Mouse (Mus musculus) embryonic fibroblast, embryonic 13.5 days (primary cell): ENCODE results near the gene Slc7a14. TPM values are rescaled to one million over a fixed set of nuclear protein-coding genes. Genes with fewer than 3 reads are reported as not detected.
"Not testable (repeated sequence)": the region's sequence is repeated elsewhere in the genome, so short reads cannot be mapped to it uniquely, and the experiment has no call there.

Experiments
- H3K27ac ChIP-seq: 2 replicates; pipeline ENCODE4 v1.5.1; 2012; ENCODE audit warnings: low read length, control low read depth, inconsistent platforms; ENCODE audit not compliant: insufficient read depth
- H3K4me1 ChIP-seq: 2 replicates; pipeline ENCODE4 v1.6.1; 2011; ENCODE audit warnings: low read length; ENCODE audit not compliant: control insufficient read depth, insufficient read depth
- H3K4me3 ChIP-seq: 2 replicates; pipeline ENCODE4 v1.5.1; 2011; ENCODE audit warnings: mild to moderate bottlenecking, control low read depth, low read length; ENCODE audit not compliant: insufficient read depth
- CTCF ChIP-seq: IDR thresholded peaks from 2 replicates; pipeline ENCODE4 v1.5.1; 2011; ENCODE audit warnings: mild to moderate bottlenecking, control low read depth, low read length, moderate library complexity, borderline replicate concordance; ENCODE audit not compliant: insufficient read depth
- POLR2A ChIP-seq: IDR thresholded peaks from 2 replicates; pipeline ENCODE4 v1.6.1; 2011; ENCODE audit warnings: low read depth, mild to moderate bottlenecking, control low read depth, low read length, moderate library complexity
- polyA plus RNA-seq: library from polyadenylated mRNA; stranded (reverse); fragments of >200 nt; gene quantifications from 2 replicates; pipeline ENCODE4 v1.2.4, GENCODE M21; 2011; ENCODE audit warnings: low read depth; ENCODE audit not compliant: missing spikeins, insufficient read length

Gene Slc7a14
- polyA plus RNA-seq, 1 experiment = not detected

DNA sequence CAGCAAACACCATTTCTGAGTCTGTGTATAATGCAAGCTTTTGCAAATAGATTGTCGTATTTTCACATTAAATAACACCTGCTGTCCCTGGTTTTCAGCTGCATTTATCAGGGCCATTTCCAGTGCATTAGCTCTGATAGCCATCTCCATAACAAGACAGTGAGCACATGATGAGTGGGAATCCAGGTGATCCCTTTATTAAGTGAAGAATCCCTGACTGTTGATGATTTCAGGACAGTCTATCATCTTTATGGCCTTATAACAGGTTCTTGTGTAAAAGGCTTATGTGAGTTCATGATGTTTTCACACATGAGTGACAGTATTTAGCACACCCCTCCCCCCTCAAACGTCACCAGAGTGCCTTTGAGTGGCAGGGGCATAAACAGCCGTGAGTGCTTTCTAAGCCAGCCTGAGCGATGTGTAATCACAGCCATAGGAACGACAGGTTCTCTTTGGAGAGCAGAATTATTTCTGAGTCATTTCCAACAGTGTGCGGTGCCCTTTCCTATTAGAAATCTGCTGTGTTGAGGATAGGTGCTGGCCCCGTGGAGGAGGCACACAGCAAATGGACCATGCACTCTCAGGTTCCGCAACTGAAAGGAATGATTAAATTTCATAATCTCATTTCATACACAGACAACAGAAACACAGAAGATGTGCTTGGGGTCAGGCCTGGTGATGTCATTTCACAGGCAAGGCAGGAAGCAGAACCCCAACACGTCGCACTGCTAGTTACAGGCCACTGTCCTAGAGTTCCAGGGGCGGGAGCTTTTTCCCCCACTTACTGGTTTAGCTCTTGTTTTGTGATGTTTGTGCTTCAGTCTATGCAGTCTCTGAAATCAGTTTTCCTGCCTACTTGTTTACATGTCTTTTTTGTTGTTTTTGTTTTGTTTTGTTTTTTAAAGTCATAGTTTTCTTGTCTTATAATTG lies 18.2 kb downstream of the Slc7a14 start:
- no peak for TF ChIP-seq POLR2A
- no peak for TF ChIP-seq CTCF
- Histone ChIP-seq H3K27ac (no peak overlapping the region), H3K4me3 (no peak overlapping the region), H3K4me1 (no peaks in the 10 kb centered on the region)

DNA sequence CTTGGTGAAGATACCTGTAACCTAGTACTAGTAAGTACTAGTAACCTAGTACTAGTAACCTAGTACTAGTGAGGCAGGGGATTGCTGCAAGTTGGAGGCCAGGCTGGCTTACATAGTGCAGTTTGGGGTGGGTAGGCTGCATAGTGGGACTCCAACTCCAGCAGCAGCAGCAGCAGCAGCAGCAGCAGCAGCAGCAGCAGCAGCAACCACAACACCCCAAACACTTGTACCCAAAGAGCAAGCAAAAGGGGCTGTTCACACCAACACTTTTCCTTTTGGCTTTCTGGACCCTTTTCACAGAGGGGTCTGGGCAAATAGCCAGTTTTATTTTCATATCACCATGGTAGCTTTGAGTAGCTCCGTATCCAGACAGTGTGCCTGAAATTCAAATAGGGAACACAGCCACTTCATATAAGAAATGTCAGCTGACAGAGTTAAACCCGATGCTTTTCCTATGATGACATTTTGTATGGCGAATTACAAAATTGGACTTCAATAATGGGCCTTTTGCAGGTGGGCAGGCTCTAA lies 22.7 kb downstream of the Slc7a14 start:
- no peak for TF ChIP-seq CTCF
- no peak for TF ChIP-seq POLR2A

DNA sequence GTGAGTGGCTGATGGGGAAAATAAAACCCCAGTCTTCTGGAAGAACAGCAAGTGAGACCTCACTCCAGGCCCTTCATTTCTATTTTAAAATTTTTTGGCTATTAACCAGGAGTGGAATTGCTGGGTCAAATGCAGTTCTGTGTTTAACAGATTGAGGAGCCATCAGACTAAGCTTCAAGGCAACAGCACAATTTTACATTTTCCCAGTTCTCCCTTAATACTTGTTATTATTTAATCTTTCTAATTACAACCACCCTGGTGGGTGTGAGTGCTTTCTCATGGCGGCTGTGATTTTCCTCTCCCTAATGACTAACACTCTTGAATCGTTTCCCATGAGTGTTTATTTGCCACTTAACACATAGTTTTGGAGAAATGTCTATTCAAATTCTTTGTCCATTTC lies 29.1 kb downstream of the Slc7a14 start:
- Histone ChIP-seq H3K4me1 (no peaks in the 10 kb centered on the region), H3K27ac (no peak overlapping the region), H3K4me3 (no peak overlapping the region)
- no peak for TF ChIP-seq POLR2A
- no peak for TF ChIP-seq CTCF

More for the DNA sequence above, 22.7 kb downstream of the Slc7a14 start:
- no peak overlapping the region for H3K4me3 ChIP-seq
- H3K27ac ChIP-seq = no peak overlapping the region
- no peaks in the 10 kb centered on the region for H3K4me1 ChIP-seq

DNA sequence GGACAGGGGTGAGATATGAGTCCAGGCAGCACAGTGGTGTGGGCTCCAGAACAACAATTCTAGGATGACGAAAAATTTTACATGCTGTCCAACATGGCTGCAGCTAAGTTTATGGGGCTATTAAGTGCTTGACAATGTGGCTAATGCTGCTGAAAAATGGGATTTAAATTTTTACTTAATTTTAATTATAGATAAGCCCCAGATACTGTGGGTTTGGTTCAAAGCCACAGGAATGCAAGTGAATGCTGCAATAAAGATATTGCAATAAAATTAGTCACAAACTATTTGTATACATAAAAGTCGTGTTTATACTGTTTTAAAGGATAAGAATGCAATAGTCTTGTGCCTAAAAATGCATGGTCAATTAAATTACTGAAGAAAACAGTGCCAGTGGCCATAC lies 35.3 kb downstream of the Slc7a14 start:
- Histone ChIP-seq H3K27ac (no peak overlapping the region), H3K4me1 (peaks cover 4% of the 10 kb centered on the region; the same call in 1 of the 2 replicates), H3K4me3 (no peak overlapping the region)
- TF ChIP-seq CTCF (no peak), POLR2A (no peak)

DNA sequence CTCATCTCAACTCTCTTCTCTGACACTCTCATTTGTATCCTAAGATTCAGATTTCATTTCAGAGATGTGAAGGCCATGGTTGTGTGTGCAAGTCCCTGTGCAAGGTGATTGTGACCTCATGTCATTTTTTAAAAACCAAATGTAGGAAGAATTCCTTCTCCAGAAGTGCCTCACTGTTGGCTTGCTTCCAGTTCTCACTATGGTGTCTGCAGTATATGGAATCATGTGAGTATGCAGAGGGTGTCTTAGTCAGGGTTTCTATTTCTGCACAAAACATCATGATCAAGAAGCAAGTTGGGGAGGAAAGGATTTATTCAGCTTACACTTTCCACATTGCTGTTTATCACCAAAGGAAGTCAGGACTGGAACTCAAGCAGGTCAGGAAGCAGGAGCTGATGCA lies 36.9 kb downstream of the Slc7a14 start:
- not testable (repeated sequence) for H3K4me3 ChIP-seq, H3K4me1 ChIP-seq, H3K27ac ChIP-seq

DNA sequence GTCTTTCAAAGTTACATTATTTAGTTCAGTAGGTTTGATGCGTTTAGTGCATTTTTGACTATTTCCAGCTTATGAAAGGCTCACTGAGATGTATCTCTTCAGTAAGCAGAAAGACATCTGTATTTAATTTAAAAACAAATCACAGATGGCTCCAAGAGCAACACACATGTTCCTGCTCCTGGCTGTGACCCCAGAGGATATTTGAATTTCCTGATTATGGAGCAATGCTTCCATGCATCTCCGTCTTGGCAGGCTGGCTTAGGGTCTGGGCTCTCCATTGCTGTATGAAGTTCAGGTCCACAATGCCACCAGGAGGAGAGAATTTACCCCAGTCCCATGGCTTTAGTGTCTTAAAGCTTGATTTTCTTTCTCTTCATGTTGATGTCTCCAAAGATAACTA lies 37.5 kb downstream of the Slc7a14 start:
- TF ChIP-seq CTCF (no peak), POLR2A (no peak)
- Histone ChIP-seq H3K4me3 (no peak overlapping the region), H3K4me1 (peaks cover 4% of the 10 kb centered on the region; the same call in 1 of the 2 replicates), H3K27ac (no peak overlapping the region)

DNA sequence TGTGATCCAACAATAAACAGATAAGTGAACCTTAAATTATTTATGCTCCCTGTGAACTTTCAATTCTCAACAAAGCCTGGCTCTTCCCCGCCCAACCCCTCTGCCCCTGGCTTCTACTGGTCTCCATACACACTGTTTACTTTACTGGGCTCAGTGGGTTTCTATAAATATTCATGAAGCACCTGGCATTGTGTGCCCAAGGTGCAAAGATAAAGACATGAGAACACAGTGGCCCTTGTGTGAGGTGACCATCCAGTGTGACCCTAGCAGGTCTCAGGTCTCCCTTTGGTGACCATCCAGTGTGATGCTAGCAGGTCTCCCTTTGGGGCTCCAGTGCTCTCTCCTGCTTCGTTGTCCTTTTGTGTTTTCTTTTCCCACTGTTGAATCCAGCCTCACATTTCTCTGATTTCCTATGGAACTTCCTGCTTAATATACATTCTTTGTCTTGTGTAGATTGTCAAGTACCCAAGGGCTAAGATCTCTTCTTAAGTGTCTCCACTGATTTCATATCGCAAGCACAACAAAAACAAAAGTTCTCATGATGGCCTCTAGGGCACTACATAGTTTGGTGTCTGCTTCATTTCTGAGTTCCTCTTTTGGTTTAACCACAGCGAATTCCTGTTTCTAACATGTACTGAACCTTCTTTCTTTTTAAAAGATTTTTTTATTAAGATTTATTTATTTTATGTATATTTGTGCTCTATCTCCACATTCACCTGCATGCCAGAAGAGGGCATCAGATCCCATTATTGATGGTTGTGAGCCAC lies 40.4 kb downstream of the Slc7a14 start:
- no peak for TF ChIP-seq CTCF
- no peak for TF ChIP-seq POLR2A
- Histone ChIP-seq H3K4me1 (peaks cover 4% of the 10 kb centered on the region; the same call in 1 of the 2 replicates), H3K4me3 (no peak overlapping the region), H3K27ac (no peak overlapping the region)

DNA sequence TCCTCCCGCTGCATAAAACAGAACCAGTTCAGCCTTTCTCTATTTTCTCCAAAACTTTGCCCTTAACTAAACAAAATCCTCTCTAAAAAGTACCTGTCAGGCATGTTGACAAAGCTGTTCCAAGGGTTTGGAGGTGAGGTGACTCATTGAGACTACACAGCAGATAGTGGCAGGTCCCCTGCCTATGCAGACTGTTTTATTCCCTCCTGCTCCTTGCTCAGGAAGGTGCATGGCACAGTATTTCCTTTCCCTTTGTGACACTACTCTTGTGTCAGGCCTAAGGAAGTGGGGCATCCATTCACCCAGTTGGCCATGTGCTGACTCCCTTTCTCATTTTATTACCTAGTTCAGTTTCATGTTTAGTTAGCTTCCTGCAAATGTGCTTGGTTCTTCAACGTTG lies 42.3 kb downstream of the Slc7a14 start:
- Histone ChIP-seq H3K4me3 (no peak overlapping the region), H3K27ac (no peak overlapping the region), H3K4me1 (peaks cover under 1% of the 10 kb centered on the region; the same call in 1 of the 2 replicates)
- no peak for TF ChIP-seq CTCF
- TF ChIP-seq POLR2A = no peak

DNA sequence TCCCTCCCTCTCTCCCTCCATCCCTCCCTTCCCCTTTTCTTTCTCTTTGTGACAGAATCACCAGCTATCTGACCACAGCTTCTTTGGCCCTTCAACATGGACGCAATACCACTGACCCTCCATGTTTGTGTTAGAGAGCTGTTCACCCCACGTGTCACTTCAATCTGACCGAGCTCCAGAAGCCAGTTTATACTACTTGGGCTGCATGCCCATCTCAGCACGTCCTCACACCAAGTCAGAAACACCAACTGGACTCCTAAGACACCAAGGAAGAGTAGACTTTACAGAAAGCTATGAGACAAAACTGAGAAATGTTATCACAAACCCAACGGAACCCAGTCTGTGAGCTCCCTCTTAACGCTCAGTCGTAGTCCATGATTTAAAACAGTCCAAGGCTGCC lies 43.2 kb downstream of the Slc7a14 start:
- TF ChIP-seq POLR2A = no peak
- TF ChIP-seq CTCF = no peak
- no peak overlapping the region for H3K4me3 ChIP-seq
- H3K27ac ChIP-seq = no peak overlapping the region
- H3K4me1 ChIP-seq = no peaks in the 10 kb centered on the region; the same call in 1 of the 2 replicates
